Mouse (Mus musculus) myocyte (in vitro differentiated cells): ENCODE data around the gene Ptpn12.

Experiments used
- CEBPB ChIP-seq: IDR thresholded peaks from 2 replicates; pipeline ENCODE4 v1.6.1; 2011; ENCODE audit warnings: mild to moderate bottlenecking, moderate library complexity; ENCODE audit not compliant: poor library complexity, insufficient read depth, severe bottlenecking
- POLR2A ChIP-seq: IDR thresholded peaks from one replicate; pipeline ENCODE4 v1.6.1; 2011; ENCODE audit warnings: low read depth, mild to moderate bottlenecking, control low read depth, moderate library complexity; ENCODE audit not compliant: insufficient read length

DNA sequence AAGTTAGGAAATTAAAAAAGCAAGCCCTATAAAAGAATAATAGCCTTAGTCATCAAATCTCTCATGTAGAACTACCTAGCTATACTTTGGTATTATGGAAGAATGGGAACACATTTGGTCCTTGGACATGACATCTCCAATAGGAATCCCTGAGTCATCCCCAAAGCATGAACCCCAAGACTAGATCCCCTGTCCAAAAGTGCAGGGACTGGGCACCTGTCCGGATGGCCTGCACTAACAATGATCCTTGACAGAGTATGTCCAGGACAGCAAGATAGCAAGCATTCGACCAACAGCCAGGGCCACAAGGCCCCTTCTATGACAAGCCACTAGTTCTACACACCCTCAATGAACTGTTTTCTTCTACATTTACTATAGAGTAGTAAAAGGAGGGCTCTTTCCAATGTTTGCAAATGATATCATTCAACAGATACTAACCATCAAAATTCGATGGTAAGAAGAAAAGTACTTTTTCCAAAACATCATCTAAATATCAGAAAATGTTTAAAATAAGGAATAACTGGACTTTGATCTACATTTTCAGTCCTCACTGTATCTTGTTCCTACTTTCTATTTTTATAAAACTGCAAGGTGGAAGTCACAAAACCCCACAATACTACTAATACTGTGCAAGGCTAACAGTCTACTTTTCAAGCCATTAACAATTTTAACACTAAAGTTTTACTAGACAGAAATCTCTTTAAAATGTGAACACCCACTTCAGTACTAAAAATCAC, 2.0 kb downstream of the Ptpn12 start:
- peak; percentile 12 for TF ChIP-seq POLR2A
- no peak for TF ChIP-seq CEBPB
